In genomic region chr2:114013846-114014245, GRCm38 (mm10) we compare ENCODE assay signal across 10 mouse cellular contexts. TPM values are rescaled to one million over a fixed set of nuclear protein-coding genes. Genes with fewer than 3 reads are reported as not detected.
A peak's percentile ranks its signal among the peaks of the same experiment; 100 is the strongest.
DNase-seq lines count a peak whose midpoint lies in the region; ATAC-seq lines count a peak whose summit lies in the region.
"Had no signal": no experiment of that assay in that cellular context is flagged by ENCODE, and none has a peak within 500 bp of the region (broad histone marks: within the 10 kb centered on the region; RNA-seq: fewer than 3 reads in every experiment).

No protein-coding gene starts in this region.

- H3K36me3 ChIP-seq in lung, embryonic 15.5 days, result no peaks in the 10 kb centered on the region
- H3K36me3 ChIP-seq in limb, embryonic 10.5 days, result no peaks in the 10 kb centered on the region
- H3K36me3 ChIP-seq in neural tube, embryonic 15.5 days, result no peaks in the 10 kb centered on the region

- H3K4me1 ChIP-seq in lung, embryonic 15.5 days, result peaks cover 9% of the 10 kb centered on the region
- peaks cover 12% of the 10 kb centered on the region for H3K4me1 ChIP-seq in limb, embryonic 10.5 days
- peaks cover 31% of the 10 kb centered on the region; the same call in 1 of the 2 replicates for H3K4me1 ChIP-seq in neural tube, embryonic 15.5 days

- no peak overlapping the region for H3K9ac ChIP-seq in lung, embryonic 15.5 days
- H3K9ac ChIP-seq in neural tube, embryonic 15.5 days (replicated peaks), result peak overlapping the region; percentile 88

- no peak for ATAC-seq in lung, embryonic 15.5 days (ENCODE audit: borderline replicate concordance, extremely low read depth, low FRiP score, low TSS enrichment)
- peak; percentile 43 for ATAC-seq in neural tube, embryonic 15.5 days (ENCODE audit: low FRiP score)

- peak; percentile 6 to 32 for DNase-seq in adrenal gland, adult (ENCODE audit: inconsistent age in 2 of 2, low spot score in 1 of 2)
- no peak for DNase-seq in adrenal gland, adult 2 months
- DNase-seq in lung, postnatal 10 days, result no peak
- DNase-seq in limb, embryonic 10.5 days (ENCODE audit: low spot score), result no peak
- DNase-seq in frontal cortex, postnatal 10 days (ENCODE audit: low spot score in 2 of 2), result no peak
- no peak for DNase-seq in layer of hippocampus, postnatal 14 days (ENCODE audit: low spot score in 2 of 2)
- DNase-seq: spleen, adult 18-20 months had no signal

- no peaks in the 10 kb centered on the region for H3K9me3 ChIP-seq in lung, embryonic 15.5 days
- no peaks in the 10 kb centered on the region for H3K9me3 ChIP-seq in limb, embryonic 10.5 days (replicated peaks)
- no peaks in the 10 kb centered on the region for H3K9me3 ChIP-seq in neural tube, embryonic 15.5 days (replicated peaks)

- H3K4me2 ChIP-seq in lung, embryonic 15.5 days, result peak overlapping the region; percentile 58
- H3K4me2 ChIP-seq in neural tube, embryonic 15.5 days, result peak overlapping the region; percentile 74

- H3K4me3 ChIP-seq in lung, embryonic 15.5 days, result peak overlapping the region; percentile 31
- peak overlapping the region; percentile 51 for H3K4me3 ChIP-seq in limb, embryonic 10.5 days
- H3K4me3 ChIP-seq in neural tube, embryonic 15.5 days (replicated peaks), result peak overlapping the region; percentile 73

- peaks cover 47% of the 10 kb centered on the region for H3K27me3 ChIP-seq in lung, embryonic 15.5 days
- H3K27me3 ChIP-seq in limb, embryonic 10.5 days (ENCODE audit: low read depth, poor library complexity, severe bottlenecking), result peaks cover 60% of the 10 kb centered on the region
- H3K27me3 ChIP-seq in neural tube, embryonic 15.5 days (replicated peaks), result peaks cover 6% of the 10 kb centered on the region; the same call in 1 of the 2 replicates

- 2% methylated on average over 13 of the region's 13 CpGs for WGBS in lung, embryonic 15.5 days
- WGBS in limb, embryonic 10.5 days, result 3% methylated on average over 13 of the region's 13 CpGs
- 1% methylated on average over 13 of the region's 13 CpGs for WGBS in neural tube, embryonic 15.5 days

- H3K27ac ChIP-seq in lung, embryonic 15.5 days, result no peak overlapping the region
- H3K27ac ChIP-seq in limb, embryonic 10.5 days, result no peak overlapping the region
- H3K27ac ChIP-seq in neural tube, embryonic 15.5 days (replicated peaks), result peak overlapping the region; percentile 79

RNA-seq across cellular contexts. Expression of gene Gjd2, which starts 0.4 kb away (rescaled TPM):
- 1 to 10 TPM; 2.7 to 7.0 TPM for total RNA-seq in adrenal gland, adult 2 months (2021)
- polyA plus RNA-seq in adrenal gland, adult 2 months (2012; rRNA removed), result 2.5 and 3.7 TPM in 2 replicates
- 0.05 and 0.21 TPM in 2 replicates for polyA plus RNA-seq in lung, embryonic 15.5 days (2015; fragmentation: Nextera tagmentation; extraction: Ambion mirVana)
- polyA plus RNA-seq in limb, embryonic 10.5 days (2016; fragmentation: Nextera tagmentation; extraction: Ambion mirVana), result not detected in 2 replicates
- polyA plus RNA-seq in neural tube, embryonic 15.5 days (2015; fragmentation: Nextera tagmentation; extraction: Ambion mirVana), result 12.6 and 14.9 TPM in 2 replicates
- total RNA-seq in layer of hippocampus, postnatal 14 days (2021), result 10 to 100 TPM; 13.8 to 14.3 TPM
- polyA plus RNA-seq: liver, embryonic 16.5 days had no signal

RNA-seq across cellular contexts. Expression of gene Actc1, which starts 39.5 kb away (rescaled TPM):
- not detected for total RNA-seq in adrenal gland, adult 2 months (2021)
- 0.10 and 0.11 TPM in 2 replicates for polyA plus RNA-seq in adrenal gland, adult 2 months (2012; rRNA removed)
- 405 and 508 TPM in 2 replicates for polyA plus RNA-seq in lung, embryonic 15.5 days (2015; fragmentation: Nextera tagmentation; extraction: Ambion mirVana)
- 9.9 and 27.4 TPM in 2 replicates for polyA plus RNA-seq in limb, embryonic 10.5 days (2016; fragmentation: Nextera tagmentation; extraction: Ambion mirVana)
- polyA plus RNA-seq in neural tube, embryonic 15.5 days (2015; fragmentation: Nextera tagmentation; extraction: Ambion mirVana), result 64.3 and 90.0 TPM in 2 replicates
- not detected for total RNA-seq in layer of hippocampus, postnatal 14 days (2021)

Comparison
In these comparisons a context has a peak if more than half of its experiments do, and no peak if none do; other contexts are left out.
1. DNase-seq: peak in adrenal gland, adult (2 of 2); none in adrenal gland, adult 2 months (single experiment), lung, postnatal 10 days (single experiment), limb, embryonic 10.5 days (single experiment), frontal cortex, postnatal 10 days (0 of 2) and layer of hippocampus, postnatal 14 days (0 of 2).
2. Peak in every context shown above with its lines, with median percentiles within 50 percentile points of each other: H3K4me3 ChIP-seq.